Mouse (Mus musculus) lung, postnatal 0 days (tissue): ENCODE data around the gene Mfsd4b2.

Source experiments
- CTCF ChIP-seq: IDR thresholded peaks from 2 replicates; pipeline ENCODE4 v1.5.1; 2016; ENCODE audit warnings: antibody characterized with exemption, mild to moderate bottlenecking
- EP300 ChIP-seq: IDR thresholded peaks from 2 replicates; pipeline ENCODE4 v1.6.1; 2016; ENCODE audit warnings: antibody characterized with exemption, mild to moderate bottlenecking, control low read depth

GRCm38 (mm10) chr10:39960441-39960822 is 33.7 kb upstream of the Mfsd4b2 start:
- TF ChIP-seq CTCF: no peak
- TF ChIP-seq EP300: no peak
